Mouse (Mus musculus) liver, embryonic 14.5 days (tissue): ENCODE measurements at regions not wholly inside any gene's neighbourhood (a gene's known extent, or its start where the extent isn't known, plus 50 kb on each side); places are given as distances from the start of the nearest gene placed in this dataset.

Experiments
- CTCF ChIP-seq: IDR thresholded peaks from 2 replicates; pipeline ENCODE4 v1.5.1; 2016; ENCODE audit warnings: antibody characterized with exemption, low read depth, control low read depth
- EP300 ChIP-seq: IDR thresholded peaks from 2 replicates; pipeline ENCODE4 v1.6.1; 2016; ENCODE audit warnings: antibody characterized with exemption, low read depth

GRCm38 (mm10) chr14:67142556-67143250 is 1133.7 kb upstream of the Gulo start:
- TF ChIP-seq CTCF (no peak), EP300 (no peak)
